Mouse (Mus musculus): ENCODE measurements at regions not wholly inside any gene's neighbourhood (a gene's known extent, or its start where the extent isn't known, plus 50 kb on each side); places are given as distances from the start of the nearest gene placed in this dataset.
"Not testable (repeated sequence)": the region's sequence is repeated elsewhere in the genome, so short reads cannot be mapped to it uniquely, and the experiment has no call there.

- DNase-seq (ENCODE audit: low spot score in 2 of 2) = no peak
- intact Hi-C loops (cut with DNase I) = no loop called here
These were observed 54.7 kb upstream of the Usp25 start for GRCm38 (mm10) chr16:76958597-76959392.

- no peak for DNase-seq (ENCODE audit: low spot score in 2 of 2)
- intact Hi-C loops (cut with DNase I) = no loop called here
These were observed 56.0 kb upstream of the Usp25 start for GRCm38 (mm10) chr16:76957491-76957890.

- DNase-seq (ENCODE audit: low spot score in 2 of 2) = no peak
- intact Hi-C loops (cut with DNase I) = no loop called here
These were observed 56.4 kb upstream of the Usp25 start for GRCm38 (mm10) chr16:76957090-76957489.

DNA sequence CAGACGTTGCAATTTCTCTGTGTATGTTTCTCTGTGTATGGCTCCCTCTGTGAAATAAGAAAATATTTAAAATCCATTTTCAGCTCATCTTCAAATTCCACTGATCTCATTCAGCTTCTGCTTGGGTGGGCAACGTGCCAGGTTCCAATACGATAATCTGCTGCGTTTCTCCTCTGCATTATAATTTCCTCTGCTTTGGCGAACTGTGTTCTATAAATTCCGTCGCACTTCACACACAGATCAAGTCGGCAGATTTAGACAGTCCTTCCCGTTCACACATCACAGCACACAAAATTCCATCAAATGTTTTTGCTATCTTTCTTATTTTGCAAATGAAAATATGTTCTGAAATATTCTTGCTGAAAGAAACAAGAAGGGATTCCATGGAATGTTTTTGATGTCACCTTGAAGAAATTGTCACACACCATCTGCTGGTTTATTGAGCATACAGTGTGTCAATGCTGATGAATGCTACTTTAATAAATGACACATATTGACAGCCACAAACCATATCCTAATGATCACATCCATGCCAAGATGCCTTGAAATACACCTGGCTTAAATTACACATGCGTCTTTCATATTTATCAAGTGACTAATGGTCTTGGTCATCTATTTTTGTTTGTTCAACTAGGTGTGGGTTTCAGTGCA, 62.5 kb upstream of the Usp25 start:
- peak; percentile 62 to 71 for DNase-seq (ENCODE audit: low spot score in 2 of 2)
- intact Hi-C loops (cut with DNase I) = loop anchor here (2.0 to 5.0 kb wide), 3 partner anchors 36 to 126 kb away; partner anchors contain the start of gene Usp25

- intact Hi-C loops (cut with DNase I) = no loop called here
- peak in 1 of 2 experiments; percentile 64 for DNase-seq (ENCODE audit: low spot score in 2 of 2)
These were observed 66.5 kb upstream of the Usp25 start for GRCm38 (mm10) chr16:76947011-76947410.

DNA sequence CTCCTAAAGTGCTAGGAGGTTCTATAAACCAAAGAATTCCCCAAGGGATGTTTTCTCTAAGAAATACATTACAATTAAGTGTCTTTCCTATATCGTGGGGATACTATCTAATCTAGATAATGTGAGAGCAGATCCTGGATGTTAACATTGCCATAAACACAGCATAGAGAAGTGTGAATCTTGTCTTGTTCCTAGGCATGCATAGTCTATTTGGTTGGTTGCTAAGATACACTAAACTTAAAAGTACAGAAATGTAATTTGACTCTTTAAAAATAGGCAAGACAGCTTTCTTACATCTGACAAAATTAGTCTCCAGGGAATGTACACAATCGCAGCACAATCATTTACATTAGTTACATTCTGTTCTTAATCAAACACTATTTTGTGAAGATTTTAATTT, 75.4 kb upstream of the Usp25 start:
- peak in 1 of 2 experiments; percentile 32 for DNase-seq (ENCODE audit: low spot score in 2 of 2)
- intact Hi-C loops (cut with DNase I) = no loop called here

DNA sequence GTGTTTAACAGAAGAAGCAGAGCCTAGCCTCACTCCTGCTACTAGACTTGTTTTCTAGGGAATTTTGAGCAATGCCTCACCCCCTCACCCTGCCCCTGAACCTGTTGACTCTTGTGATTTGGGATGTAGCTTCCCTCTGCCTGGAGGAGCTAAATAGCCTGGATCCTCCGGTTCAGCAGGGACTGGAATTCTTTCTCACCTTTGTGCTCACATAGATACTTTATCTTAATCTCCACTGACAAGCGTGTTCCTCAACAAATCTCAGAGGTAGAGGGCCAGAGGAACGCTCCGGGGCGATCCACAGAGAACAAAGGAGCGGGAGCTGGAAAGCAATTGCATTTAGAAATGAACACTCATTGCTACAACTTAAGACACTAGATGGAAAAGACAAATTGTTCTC, 85.6 kb upstream of the Usp25 start:
- no peak for DNase-seq (ENCODE audit: low spot score in 2 of 2)
- intact Hi-C loops (cut with DNase I) = no loop called here

- DNase-seq (ENCODE audit: low spot score in 2 of 2); intact Hi-C loops (cut with DNase I): not testable (repeated sequence)
These were observed 93.4 kb upstream of the Usp25 start for GRCm38 (mm10) chr16:76920137-76920536.

DNA sequence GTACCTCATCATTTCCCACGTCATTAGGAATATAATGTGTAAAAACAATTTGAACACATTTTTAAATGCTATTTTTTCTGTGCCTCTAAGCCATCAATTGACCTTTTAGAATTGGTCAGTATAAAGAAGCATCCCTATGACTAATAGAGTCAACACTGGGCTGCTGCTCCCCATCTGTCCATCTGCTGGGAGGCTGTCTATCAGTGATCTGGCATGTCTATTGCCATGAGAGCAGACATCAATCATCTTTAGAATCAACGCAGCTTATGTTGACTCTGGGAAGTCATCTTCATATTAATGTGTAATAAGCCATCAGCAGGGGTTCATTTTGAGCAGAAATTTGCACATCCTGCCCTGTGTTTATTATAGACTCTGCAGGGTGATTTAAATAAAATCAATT, 94.9 kb upstream of the Usp25 start:
- intact Hi-C loops (cut with DNase I) = no loop called here
- no peak for DNase-seq (ENCODE audit: low spot score in 2 of 2)

DNA sequence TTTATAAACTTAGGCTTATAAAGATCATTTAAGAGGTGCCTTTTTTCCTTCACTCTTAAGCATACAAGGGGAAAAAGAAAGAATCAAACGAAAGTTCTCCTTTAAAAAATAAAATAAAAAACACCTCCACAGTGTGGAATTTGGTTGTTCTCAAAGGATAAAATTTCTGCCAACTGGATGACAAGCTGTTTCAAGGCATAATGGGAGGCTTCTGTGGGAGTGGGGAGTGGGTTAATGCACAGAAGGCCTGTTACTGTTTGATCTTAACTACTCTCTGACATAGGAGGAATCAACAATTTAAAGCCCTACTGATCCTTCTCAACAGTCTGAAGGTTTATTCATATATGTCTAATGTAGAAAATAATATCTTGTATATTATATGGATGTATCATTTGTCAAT, 99.2 kb upstream of the Usp25 start:
- DNase-seq (ENCODE audit: low spot score in 2 of 2) = peak in 1 of 2 experiments; percentile 61

GRCm38 (mm10) chr16:76905205-76905996, 108.1 kb upstream of the Usp25 start:
- DNase-seq (ENCODE audit: low spot score in 2 of 2) = no peak
- intact Hi-C loops (cut with DNase I) = no loop called here

More for the DNA sequence above, 99.2 kb upstream of the Usp25 start:
- intact Hi-C loops (cut with DNase I) = loop anchor here (2.0 to 5.0 kb wide), 3 partner anchors 36 to 123 kb away; partner anchors contain the start of gene Usp25

DNA sequence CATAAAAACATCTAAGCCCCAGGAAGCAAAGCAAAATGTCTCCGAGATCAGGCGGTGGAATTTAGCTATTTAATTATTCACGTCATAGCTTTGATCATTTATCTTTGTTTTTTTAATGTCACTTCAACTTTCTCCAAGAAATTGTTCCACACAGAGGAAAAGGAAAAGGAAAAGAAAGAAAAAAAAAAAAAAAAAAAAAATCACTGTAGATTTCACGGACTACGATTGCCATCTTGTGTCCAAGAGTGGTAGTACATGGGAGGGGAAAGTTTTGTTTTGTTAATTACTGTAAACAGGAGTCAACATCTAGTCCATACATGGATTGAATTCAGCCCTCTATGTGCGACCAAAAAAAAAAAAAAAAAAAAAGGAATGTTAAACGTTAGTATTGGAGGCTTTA, 114.4 kb upstream of the Usp25 start:
- intact Hi-C loops (cut with DNase I) = loop anchor here (2.0 to 5.0 kb wide), 3 partner anchors 1202 to 1282 kb away; no protein-coding TSS in a partner anchor
- DNase-seq (ENCODE audit: low spot score in 2 of 2) = no peak

- intact Hi-C loops (cut with DNase I) = loop anchor here (5.0 kb wide), 2 partner anchors 1199 to 1279 kb away; no protein-coding TSS in a partner anchor
- no peak for DNase-seq (ENCODE audit: low spot score in 2 of 2)
These were observed 117.2 kb upstream of the Usp25 start for GRCm38 (mm10) chr16:76896305-76896704.

DNA sequence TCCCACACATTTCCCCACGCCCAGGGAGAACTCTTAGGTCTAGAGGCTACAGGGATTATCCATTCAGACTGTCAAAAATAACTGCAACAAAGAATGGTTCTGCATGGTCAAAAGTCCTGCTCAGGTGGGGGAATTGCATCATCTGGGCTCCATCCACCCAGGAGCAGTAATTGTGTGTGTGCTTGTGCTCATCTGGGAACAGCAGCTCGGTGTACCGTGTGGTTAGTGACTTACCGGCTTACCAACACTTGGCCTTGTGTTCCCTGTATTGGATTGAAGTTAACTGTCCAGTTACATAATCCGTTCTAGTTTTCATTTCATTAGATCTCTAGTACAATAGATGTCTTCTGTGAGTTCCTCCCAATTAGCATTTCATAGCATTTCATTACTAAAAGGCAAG, 117.7 kb upstream of the Usp25 start:
- DNase-seq (ENCODE audit: low spot score in 2 of 2) = no peak
- intact Hi-C loops (cut with DNase I) = loop anchor here (5.0 kb wide), 2 partner anchors 1198 to 1278 kb away; no protein-coding TSS in a partner anchor

DNA sequence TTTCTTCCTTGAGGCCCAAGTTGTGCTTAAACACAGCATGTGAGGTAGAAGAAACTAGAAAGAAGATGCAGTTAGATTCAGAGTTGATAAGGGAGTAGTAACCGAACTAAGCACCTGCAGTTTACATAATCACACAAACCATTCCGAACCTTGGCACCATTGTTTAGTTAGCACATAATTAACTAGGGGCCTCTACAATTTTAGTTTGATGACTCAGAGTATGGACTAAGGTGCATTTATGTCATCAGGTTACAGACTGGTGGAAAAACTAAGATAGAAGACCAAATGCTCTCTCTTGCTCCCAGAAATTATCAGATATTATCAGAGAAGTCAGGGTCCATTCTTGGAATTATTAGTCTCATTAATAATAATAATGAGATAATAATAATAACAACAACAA, 134.9 kb upstream of the Usp25 start:
- intact Hi-C loops (cut with DNase I) = no loop called here
- no peak for DNase-seq (ENCODE audit: low spot score in 2 of 2)

DNA sequence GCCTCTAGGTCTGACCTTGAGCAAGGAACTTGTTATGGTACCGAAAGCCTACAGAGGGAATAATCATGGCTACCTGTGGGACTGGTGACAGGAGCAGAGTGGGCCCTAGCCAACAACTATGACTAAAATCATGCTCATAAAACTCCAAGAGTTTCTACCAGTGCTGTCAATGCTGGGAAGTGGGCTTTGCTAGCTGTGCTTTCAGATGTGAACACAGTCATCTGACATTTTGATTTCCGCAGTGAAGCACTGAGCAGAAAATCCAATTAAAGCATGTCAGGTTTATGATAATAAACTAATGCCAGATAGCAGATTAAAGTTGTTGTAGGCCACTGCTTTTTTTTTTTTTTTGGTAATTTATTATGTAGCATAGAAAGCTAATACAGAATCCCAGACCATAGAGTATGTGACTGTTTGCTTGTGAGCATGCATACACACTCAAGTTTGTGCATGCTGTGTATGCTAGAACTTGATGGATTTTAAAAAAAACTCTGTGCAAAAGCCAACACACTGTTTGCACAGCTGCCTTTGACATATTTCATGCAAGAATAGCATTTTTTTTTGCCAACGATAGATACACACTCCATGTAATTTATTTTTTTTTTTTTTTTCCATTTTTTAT, 138.0 kb upstream of the Usp25 start:
- no peak for DNase-seq (ENCODE audit: low spot score in 2 of 2)
- intact Hi-C loops (cut with DNase I) = no loop called here

DNA sequence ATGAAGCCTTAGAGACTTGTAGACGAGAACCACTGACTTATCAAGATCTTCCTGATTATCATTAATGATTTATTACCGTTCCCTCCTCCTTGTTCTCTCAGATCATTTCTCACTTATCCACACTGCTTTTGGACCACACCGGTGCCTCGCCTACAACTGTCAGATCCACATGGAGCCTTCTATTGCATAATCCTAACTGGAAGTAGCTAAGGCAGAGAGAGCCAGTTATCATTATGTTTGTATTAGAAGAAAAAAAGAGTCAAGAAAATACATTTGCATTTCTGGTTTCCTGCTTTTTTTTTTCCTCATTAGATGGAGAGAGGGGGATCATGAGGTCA, 147.1 kb upstream of the Usp25 start:
- intact Hi-C loops (cut with DNase I) = loop anchor here (1.0 to 10.0 kb wide), 3 partner anchors 664 to 1170 kb away; no protein-coding TSS in a partner anchor
- DNase-seq (ENCODE audit: low spot score in 2 of 2) = no peak

DNA sequence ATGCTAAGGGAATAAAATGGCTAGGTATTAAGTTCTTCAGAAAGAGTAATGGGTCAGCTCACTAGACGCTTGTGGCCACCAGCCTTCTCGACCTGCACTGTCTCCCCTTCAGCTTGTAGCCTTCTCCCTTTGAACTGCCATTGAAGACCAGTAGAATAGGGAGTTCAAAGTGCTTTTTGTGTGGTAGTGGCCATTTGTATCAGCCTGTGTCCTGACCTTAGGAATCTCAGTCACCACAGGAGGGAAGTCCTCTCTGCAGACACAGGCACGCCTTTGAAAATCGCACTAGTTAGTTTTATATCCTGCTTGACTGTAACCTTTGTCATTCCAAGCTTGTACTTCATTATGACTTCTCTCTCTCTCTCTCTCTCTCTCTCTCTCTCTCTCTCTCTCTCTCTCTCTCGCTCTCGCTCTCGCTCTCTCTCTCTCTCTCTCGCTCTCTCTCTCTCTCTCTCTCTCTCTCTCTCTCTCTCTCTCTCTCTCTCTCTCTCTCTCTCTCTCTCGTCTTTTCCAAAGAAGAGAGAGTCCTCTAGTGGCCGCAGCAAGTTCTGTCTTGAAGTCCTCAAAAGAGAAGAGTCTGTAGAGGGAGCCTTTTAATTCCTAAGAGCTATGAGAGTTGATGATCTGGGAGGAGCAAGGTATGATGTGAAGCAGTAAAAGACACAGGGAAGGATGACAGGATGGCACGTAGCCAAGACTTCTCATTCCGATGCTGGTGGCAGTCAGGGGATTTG, 147.6 kb upstream of the Usp25 start:
- intact Hi-C loops (cut with DNase I) = loop anchor here (1.0 to 10.0 kb wide), 3 partner anchors 664 to 1170 kb away; no protein-coding TSS in a partner anchor
- peak; percentile 54 to 75 for DNase-seq (ENCODE audit: low spot score in 2 of 2)

DNA sequence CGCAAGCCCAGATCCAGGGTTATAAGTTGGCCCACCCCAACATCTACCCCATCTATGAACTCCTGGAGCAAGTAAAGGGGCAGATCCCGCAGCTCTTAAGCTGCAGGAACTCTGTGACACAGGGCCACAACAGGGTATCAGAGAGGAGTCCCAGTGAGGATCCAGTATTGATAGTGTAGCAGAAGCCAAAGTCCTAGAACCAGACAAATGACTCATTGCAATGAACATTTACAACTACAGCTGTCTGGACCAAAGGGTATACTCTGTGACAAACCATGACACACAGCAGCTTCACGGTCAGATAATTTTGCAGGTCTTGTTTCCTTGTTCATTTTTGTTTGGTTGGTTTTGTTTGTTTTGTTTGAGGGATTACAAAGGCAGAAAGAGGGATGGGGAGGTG, 149.1 kb upstream of the Usp25 start:
- no peak for DNase-seq (ENCODE audit: low spot score in 2 of 2)
- intact Hi-C loops (cut with DNase I) = loop anchor here (5.0 to 10.0 kb wide), 2 partner anchors 492 to 1090 kb away; partner anchors contain the start of gene Nrip1
